Mouse (Mus musculus) cortical plate, adult 2 months (tissue): ENCODE results near the gene Ucn2.

Experiments
- CTCF ChIP-seq: fragments of 200-500 bp; IDR thresholded peaks from 2 replicates; pipeline ENCODE4 v1.5.1; 2011; ENCODE audit warnings: mild to moderate bottlenecking, control low read depth, low read length; ENCODE audit not compliant: insufficient read depth; ENCODE audit errors: extremely low read depth
- POLR2A ChIP-seq: fragments of 200-500 bp; IDR thresholded peaks from 2 replicates; pipeline ENCODE4 v1.6.1; 2011; ENCODE audit warnings: mild to moderate bottlenecking, low read length, control low read depth; ENCODE audit not compliant: insufficient read depth; ENCODE audit errors: extremely low read depth

DNA sequence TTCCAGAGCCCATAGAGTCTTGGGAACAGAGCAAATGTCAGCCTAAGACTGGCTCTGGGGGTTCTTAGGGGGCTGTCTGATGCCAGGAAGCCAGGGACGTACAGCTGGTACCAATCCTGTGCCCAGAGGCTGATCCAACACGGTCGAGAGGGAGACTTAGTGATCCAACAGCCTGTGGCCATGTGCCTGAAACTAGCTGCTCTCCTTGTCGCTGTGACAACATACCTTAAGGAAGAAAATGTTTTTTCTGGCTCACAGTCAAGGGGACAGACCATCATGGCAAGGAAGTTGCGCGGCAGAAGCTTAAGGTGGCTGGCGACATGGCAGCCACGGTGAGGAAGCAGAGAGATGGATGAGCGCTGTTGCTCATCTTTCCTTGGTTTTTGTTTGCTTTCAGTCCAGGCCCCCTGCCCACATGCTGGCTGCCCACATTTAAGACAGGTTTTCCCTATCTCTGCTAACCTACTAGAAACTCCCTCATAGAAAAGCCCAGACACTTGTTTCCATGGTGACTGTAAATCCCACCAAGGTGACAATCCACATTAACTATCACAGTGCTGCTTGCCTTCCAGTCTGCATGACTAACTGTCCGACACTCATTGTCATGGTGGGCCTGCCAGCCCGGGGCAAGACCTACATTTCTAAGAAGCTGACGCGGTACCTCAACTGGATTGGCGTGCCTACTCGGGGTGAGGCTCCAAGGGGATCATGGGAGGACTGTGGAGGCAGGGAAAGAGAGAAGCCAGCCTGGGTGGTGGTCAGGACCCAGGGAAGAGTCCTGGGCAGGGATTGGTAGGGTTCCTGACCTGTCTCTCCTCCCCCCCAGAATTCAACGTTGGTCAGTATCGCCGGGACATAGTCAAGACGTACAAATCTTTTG lies 12.7 kb downstream of the Ucn2 start:
- TF ChIP-seq CTCF (no peak), POLR2A (peak; percentile 50; the same call in 1 of the 2 replicates)
